Mouse (Mus musculus) heart, postnatal 0 days (tissue): Measurements from ENCODE around the gene Car15. TPM values are rescaled to one million over a fixed set of nuclear protein-coding genes. Genes with fewer than 3 reads are reported as not detected.

Experiments
- ATAC-seq: fragments of 200-750 bp; cut with Nextera tagmentation; 2 replicates; pipeline ENCODE4 v1.8.0; 2017; ENCODE audit warnings: low read depth, moderate number of reproducible peaks, moderate library complexity; ENCODE audit not compliant: insufficient read depth
- DNase-seq: peaks from one replicate; pipeline ENCODE4 v3.0.0-alpha.2; 2016; ENCODE audit warnings: low spot score
- H3K27ac ChIP-seq: fragments of 300-500 bp; sonication (generic); 2 replicates; pipeline ENCODE4 v1.5.1; 2014; ENCODE audit warnings: low read depth, mild to moderate bottlenecking
- H3K27me3 ChIP-seq: fragments of 300-500 bp; sonication (generic); 2 replicates; pipeline ENCODE4 v1.6.1; 2014; ENCODE audit warnings: low read length, mixed read lengths; ENCODE audit not compliant: control insufficient read depth, insufficient read depth
- H3K36me3 ChIP-seq: fragments of 300-500 bp; sonication (generic); replicated peaks from 2 replicates; pipeline ENCODE4 v1.6.1; 2014; ENCODE audit warnings: low read length, mixed read lengths; ENCODE audit not compliant: control insufficient read depth, insufficient read depth
- H3K4me1 ChIP-seq: fragments of 300-500 bp; sonication (generic); 2 replicates; pipeline ENCODE4 v1.6.1; 2014; ENCODE audit warnings: antibody characterized with exemption; ENCODE audit not compliant: control insufficient read depth, insufficient read depth
- H3K4me2 ChIP-seq: fragments of 300-500 bp; sonication (generic); 2 replicates; pipeline ENCODE4 v1.6.1; 2014; ENCODE audit warnings: low read depth, mild to moderate bottlenecking, low read length, moderate library complexity
- H3K4me3 ChIP-seq: fragments of 300-500 bp; sonication (generic); 2 replicates; pipeline ENCODE4 v1.5.1; 2014; ENCODE audit warnings: low read depth, low read length
- H3K9ac ChIP-seq: fragments of 300-500 bp; sonication (generic); replicated peaks from 2 replicates; pipeline ENCODE4 v1.6.1; 2014; ENCODE audit warnings: low read depth, low read length, mixed read lengths
- H3K9me3 ChIP-seq: fragments of 300-500 bp; sonication (generic); replicated peaks from 2 replicates; pipeline ENCODE4 v1.6.1; 2016; ENCODE audit warnings: low read length; ENCODE audit not compliant: control insufficient read depth
- CTCF ChIP-seq: IDR thresholded peaks from 2 replicates; pipeline ENCODE4 v1.5.1; 2016; ENCODE audit warnings: antibody characterized with exemption, control low read depth, low read depth
- EP300 ChIP-seq: IDR thresholded peaks from 2 replicates; pipeline ENCODE4 v1.6.1; 2016; ENCODE audit warnings: antibody characterized with exemption, low read depth
- WGBS: fragments of 180-500 bp; shearing (Covaris S2); extraction: QIAGEN DNeasy Blood & Tissue Kit; methylation state at CpG from one replicate; pipeline ENCODE4 v1.1.7; 2014; 5-methylcytosine and 5-hydroxymethylcytosine counted together
- polyA plus RNA-seq: library from polyadenylated mRNA; unstranded; fragments of >200 nt; fragmentation: Nextera tagmentation; extraction: Ambion mirVana; gene quantifications from 2 replicates; pipeline ENCODE4 v1.2.1, GENCODE M21; 2015
- total RNA-seq: library from RNA; depleted of rRNA; stranded (reverse); fragments of >200 nt; gene quantifications from 2 replicates; pipeline ENCODE4 v1.2.3, GENCODE M21; 2014; ENCODE audit warnings: low replicate concordance; rRNA removed

The Car15 gene
- total and polyA plus RNA-seq, 2 experiments from 2014 or later = 0.25 to 0.27 TPM

DNA sequence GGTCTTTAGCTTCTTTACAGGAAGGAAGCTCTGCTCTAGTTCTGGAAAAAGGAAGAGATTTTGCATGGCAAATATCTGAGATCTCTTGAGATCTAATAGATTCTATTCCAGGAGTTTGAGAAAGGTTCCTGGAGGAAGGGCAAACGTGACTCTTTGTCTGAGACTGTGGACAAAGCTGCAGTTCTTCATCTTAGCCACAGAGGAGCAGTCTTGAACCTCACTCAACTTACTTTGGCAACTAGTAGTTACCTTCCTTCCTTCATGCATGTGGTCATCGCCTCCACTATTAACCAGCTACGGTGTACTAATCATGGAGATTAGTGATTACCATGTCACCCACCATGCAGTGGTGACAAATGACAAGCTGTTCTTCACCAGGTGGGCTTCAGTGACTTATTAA lies 52.8 kb downstream of the Car15 start:
- DNase-seq (no peak), ATAC-seq (no peak)
- Histone ChIP-seq H3K9me3 (no peaks in the 10 kb centered on the region), H3K4me2 (no peak overlapping the region), H3K27ac (no peak overlapping the region), H3K9ac (no peak overlapping the region), H3K27me3 (no peaks in the 10 kb centered on the region), H3K4me3 (no peak overlapping the region), H3K36me3 (peaks cover 70% of the 10 kb centered on the region), H3K4me1 (no peaks in the 10 kb centered on the region)
- WGBS = 59% methylated on average over 3 of the region's 3 CpGs
- TF ChIP-seq EP300 = no peak
- TF ChIP-seq CTCF = peak; percentile 45

Other genes with a start within 250 kb of the Car15 start
- gene Smpd4, start 219.0 kb downstream of the Car15 start, total RNA-seq = 18.2 and 41.1 TPM in 2 replicates
- gene Smpd4, start 219.0 kb downstream of the Car15 start, polyA plus RNA-seq = 10.1 and 10.3 TPM in 2 replicates
- 3.6 TPM in 1 of 2 replicates, not detected in the other for gene Ccdc74a, start 191.9 kb downstream of the Car15 start, total RNA-seq
- gene Ccdc74a, start 191.9 kb downstream of the Car15 start, polyA plus RNA-seq = 1.5 and 2.5 TPM in 2 replicates
- 40.2 and 63.7 TPM in 2 replicates for gene Med15, start 105.5 kb downstream of the Car15 start, total RNA-seq
- 18.0 and 18.6 TPM in 2 replicates for gene Med15, start 105.5 kb downstream of the Car15 start, polyA plus RNA-seq
- 42.0 and 47.4 TPM in 2 replicates for gene Klhl22, start 78.7 kb downstream of the Car15 start, total RNA-seq
- 21.7 and 23.0 TPM in 2 replicates for gene Klhl22, start 78.7 kb downstream of the Car15 start, polyA plus RNA-seq
- 19.3 and 25.4 TPM in 2 replicates for gene Scarf2, start 41.1 kb downstream of the Car15 start, total RNA-seq
- 2.6 and 2.8 TPM in 2 replicates for gene Scarf2, start 41.1 kb downstream of the Car15 start, polyA plus RNA-seq
- not detected in 2 replicates for gene B830017H08Rik, start 5.2 kb downstream of the Car15 start, total RNA-seq
- gene B830017H08Rik, start 5.2 kb downstream of the Car15 start, polyA plus RNA-seq = not detected in 2 replicates
- not detected in 2 replicates for gene Gm20518, start 53.3 kb upstream of the Car15 start, total RNA-seq
- 0.05 and 0.07 TPM in 2 replicates for gene Gm20518, start 53.3 kb upstream of the Car15 start, polyA plus RNA-seq
- not detected in 2 replicates for gene Tssk1, start 55.9 kb upstream of the Car15 start, total RNA-seq
- 0.08 and 0.14 TPM in 2 replicates for gene Tssk1, start 55.9 kb upstream of the Car15 start, polyA plus RNA-seq
- gene Dgcr2, start 60.2 kb upstream of the Car15 start, total RNA-seq = 61.8 and 78.5 TPM in 2 replicates
- gene Dgcr2, start 60.2 kb upstream of the Car15 start, polyA plus RNA-seq = 30.4 and 31.9 TPM in 2 replicates
- not detected in 2 replicates for gene Tssk2, start 60.3 kb upstream of the Car15 start, total RNA-seq
- not detected in 2 replicates for gene Tssk2, start 60.3 kb upstream of the Car15 start, polyA plus RNA-seq
- gene Ess2, start 73.0 kb upstream of the Car15 start, total RNA-seq = 25.4 and 28.3 TPM in 2 replicates
- 18.5 and 19.4 TPM in 2 replicates for gene Ess2, start 73.0 kb upstream of the Car15 start, polyA plus RNA-seq
- not detected in 2 replicates for gene Gsc2, start 76.7 kb upstream of the Car15 start, total RNA-seq
- gene Gsc2, start 76.7 kb upstream of the Car15 start, polyA plus RNA-seq = not detected in 2 replicates
- gene Slc25a1, start 89.9 kb upstream of the Car15 start, total RNA-seq = 38.2 and 46.8 TPM in 2 replicates
- 14.8 and 17.5 TPM in 2 replicates for gene Slc25a1, start 89.9 kb upstream of the Car15 start, polyA plus RNA-seq
- not detected in 2 replicates for gene Vpreb2, start 142.1 kb upstream of the Car15 start, total RNA-seq
- gene Vpreb2, start 142.1 kb upstream of the Car15 start, polyA plus RNA-seq = not detected in 2 replicates
- gene Dgcr6, start 214.5 kb upstream of the Car15 start, total RNA-seq = 23.0 and 36.6 TPM in 2 replicates
- gene Dgcr6, start 214.5 kb upstream of the Car15 start, polyA plus RNA-seq = 83.5 and 94.3 TPM in 2 replicates